Mouse (Mus musculus): Measurements from ENCODE around the gene Pdzd8.

GRCm38 (mm10) chr19:59357878-59358277 is 12.3 kb upstream of the Pdzd8 start:
- TF ChIP-seq CTCF (IDR thresholded peaks at IDR 0.05; ENCODE audit: extremely low read depth, insufficient read length, insufficient replicate concordance, low read depth, low read length) (no peak), POLR2A (IDR thresholded peaks at IDR 0.05; ENCODE audit: low read depth, low read length) (no peak)
